Mouse (Mus musculus): Measurements from ENCODE around the gene Rasgef1b.

Rasgef1b gene

DNA sequence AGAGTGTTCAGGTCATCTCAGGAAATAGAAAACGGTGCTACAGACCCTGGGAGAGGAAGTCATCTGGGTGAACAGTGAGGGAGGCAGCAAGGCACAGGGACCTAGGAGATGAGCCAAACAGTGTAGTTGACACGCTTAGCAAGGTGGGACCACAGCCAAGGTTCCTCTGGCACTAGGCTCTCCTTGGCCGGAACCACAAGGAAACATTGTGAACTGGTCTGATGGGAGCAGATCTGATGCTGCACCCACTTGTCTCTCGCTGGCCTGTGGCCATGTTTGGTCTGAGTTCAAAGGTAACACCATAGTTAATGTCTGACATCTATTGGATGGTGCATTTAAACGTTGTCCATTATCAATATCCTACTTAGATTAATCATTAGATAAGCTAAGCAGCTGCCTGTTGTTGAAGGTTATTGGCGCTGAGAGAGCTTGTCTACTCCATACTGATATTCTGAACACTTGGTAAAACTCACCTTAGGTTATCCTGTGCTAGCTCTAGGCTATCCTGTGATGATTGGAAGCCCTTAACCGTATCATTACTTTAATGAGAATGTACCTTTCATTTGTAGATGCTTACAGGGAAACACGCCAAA is 380.5 kb downstream of the Rasgef1b start:
- no peak for DNase-seq

GRCm38 (mm10) chr5:99342527-99342926 is 386.3 kb downstream of the Rasgef1b start:
- no peak for DNase-seq

DNA sequence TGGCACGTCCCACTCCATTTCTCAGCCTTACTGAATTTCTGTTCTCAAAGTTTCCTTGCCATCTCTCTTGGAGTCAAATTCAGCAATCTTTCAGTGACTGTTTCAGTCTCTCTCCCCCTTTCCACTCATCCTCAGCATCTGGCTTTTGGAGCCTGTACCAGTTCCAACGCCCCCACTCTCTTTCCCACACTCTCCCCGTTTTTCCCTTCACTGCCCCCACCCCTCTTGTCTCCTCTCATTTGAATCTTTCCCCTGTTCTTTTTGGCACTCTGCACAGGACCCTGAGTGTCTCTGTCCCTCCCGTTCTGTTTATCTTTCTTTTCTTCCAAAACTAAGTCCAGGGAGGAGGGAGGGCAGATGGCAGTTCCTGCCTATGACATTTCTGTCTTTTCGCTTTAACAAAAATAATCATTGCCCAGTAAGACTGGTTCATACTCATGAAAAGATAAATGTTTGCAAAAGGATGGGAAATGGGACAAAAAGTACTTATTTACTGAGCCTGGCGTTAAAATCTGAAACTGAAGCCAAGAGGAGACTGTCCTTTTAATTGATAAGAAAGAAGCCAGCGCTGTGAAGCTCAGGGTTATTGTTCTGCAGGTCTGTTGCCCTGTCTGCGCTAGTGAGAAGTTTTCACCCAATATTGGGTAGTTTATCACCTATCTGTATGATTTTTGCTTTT is 388.4 kb downstream of the Rasgef1b start:
- DNase-seq: no peak

- no peak for DNase-seq
Observed at GRCm38 (mm10) chr5:99339790-99340189, 389.1 kb downstream of the Rasgef1b start.

DNA sequence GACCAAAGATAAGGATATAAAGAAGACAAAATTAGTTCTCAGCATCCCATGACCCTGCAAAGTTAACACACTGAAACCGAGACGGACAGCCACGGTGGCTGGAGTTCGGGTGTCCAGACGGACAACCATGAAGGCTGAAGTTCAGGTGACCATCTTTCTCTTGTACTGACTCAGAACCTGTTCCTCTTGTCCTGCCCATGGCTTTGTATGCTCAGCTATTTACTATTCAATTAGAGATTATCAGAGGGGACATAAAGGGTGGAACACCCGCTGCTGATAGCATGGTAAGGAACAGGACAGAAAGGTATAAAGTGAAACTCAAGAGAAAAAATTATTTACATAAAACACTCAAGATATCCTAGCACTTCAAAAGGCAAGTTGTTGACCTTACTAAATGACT is 390.0 kb downstream of the Rasgef1b start:
- DNase-seq: no peak

DNA sequence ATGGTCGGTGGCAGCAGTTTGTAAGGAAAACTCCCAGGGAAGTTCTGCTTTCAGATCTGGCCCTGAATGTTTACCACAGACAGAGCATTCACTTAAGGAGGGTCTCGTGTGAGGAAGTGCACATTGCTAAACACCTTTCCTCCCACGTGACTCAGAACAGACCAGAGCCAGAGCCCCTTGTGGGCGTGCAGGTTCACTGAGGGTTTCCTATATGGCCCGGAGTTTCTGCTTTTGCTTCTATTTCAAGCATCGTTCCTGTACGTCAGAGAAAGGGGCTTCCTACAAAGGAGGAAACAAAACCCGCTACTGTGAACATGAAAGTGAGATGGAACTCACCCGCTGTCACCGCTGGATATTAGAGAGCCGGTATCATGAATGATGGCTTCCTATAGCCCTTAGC is 392.4 kb downstream of the Rasgef1b start:
- DNase-seq: peak; percentile 3 to 32

- DNase-seq: no peak
Observed at GRCm38 (mm10) chr5:99334017-99334416, 394.8 kb downstream of the Rasgef1b start.

GRCm38 (mm10) chr5:99332021-99332420 is 396.8 kb downstream of the Rasgef1b start:
- no peak for DNase-seq

DNA sequence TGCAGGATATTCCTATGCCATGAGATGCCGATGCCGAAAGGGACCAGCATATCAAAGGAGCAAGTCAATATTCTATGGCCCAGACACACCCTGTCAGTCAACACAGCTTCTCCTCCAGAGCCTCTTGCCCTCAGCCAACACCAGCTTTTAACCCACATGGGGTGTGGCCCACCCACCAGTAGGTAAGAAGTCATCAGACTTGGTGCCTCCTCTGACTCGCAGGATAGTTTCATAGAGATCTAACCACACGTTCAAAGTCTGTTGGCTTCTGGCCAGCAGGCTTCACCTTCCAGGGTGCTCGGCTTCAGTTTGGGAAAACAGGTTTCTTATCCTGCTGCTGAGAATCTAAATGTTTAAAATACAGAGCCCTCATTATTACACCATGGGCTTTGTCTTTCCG is 399.8 kb downstream of the Rasgef1b start:
- no peak for DNase-seq

DNA sequence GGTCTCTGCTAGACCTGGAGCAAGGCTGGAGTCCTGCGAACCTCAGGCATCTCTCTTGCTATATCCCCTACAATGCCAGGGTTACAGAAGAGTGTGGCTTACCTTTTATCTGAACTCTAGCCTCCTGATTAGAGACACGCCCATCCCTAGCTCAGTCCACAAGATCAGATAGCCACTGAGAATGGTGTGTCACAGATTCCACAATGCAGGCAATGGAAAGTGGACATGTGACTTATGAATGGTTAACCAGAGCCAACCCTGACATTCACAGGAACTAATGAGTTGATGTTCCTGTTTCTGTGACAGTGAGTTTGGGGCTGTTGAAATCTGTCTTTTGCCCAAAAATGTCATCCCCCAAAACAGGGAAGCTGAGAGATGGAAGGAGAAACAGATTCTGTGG is 401.8 kb downstream of the Rasgef1b start:
- no peak for DNase-seq

DNA sequence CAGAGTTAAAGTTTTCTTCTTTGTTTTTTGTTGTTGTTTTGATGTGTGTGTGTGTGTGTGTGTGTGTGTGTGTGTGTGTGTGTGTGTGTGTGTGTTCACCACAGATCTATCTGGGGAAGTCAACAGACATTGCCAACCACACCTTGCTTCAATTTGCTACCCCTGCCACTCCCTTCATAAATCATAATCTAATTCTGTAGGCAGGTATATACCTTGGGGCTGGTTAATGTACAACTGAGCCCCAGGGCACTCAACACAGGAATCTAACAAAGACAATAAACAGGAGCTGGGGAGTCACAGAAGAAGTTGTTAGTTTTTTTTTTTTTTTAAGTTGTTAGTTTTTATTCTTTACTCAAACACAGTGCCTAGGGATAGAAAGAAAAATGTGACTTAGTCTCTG is 403.6 kb downstream of the Rasgef1b start:
- no peak for DNase-seq

DNA sequence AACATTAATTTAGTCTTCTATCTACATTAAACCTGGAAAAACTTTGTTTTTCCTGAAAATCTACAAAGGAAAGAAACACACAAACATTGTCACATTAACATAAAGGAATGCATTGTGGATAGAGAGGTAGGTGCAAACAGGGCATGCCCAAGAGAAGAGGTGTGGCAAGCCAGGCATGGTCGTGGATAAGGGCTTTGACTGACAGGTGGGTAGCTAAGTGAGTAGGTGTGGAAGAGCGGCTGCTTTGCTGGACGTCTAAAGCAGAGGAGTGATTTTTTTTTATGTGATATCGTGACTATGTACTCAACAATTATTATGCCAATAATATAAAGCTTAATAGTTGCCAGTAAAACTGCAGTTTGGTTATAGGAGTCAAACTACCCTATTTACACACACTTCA is 408.1 kb downstream of the Rasgef1b start:
- no peak for DNase-seq

DNA sequence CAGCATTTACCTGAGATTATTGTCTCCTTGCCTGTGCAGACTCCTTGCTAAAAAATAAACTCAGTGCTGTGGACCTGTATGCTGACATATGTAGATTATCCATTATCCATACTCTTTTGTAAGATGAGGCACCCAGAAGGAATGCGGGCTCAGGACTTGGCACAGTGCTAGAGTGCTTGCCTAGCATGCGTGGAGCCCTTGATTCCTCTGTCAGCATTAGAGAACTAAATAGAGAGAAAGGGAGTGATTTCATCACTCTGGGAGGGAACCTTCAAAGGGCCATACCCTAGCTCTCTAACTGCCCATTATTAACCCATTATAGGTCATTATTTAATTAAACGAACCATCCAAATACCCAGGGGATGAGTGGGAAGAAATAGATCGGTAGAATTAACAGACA is 430.9 kb downstream of the Rasgef1b start:
- no peak for DNase-seq

DNA sequence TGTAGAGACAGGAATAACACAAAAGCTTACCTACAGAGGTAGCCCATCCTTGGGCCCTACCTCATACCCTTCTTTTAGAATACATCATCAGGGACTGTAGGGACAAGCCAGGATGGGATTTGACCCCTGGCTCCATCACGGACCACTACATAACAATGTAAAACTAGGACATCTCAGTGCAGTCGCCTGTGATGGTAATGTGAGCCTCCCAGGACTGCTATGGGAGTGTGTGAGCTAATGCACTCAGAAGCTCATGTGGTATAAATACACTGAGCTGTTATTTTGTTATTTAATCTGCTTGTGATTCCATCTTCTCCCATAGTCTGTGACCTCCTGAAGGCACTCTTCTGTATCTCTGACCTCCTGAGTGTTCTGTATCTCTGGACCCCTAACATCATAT is 432.5 kb downstream of the Rasgef1b start:
- DNase-seq: no peak

DNA sequence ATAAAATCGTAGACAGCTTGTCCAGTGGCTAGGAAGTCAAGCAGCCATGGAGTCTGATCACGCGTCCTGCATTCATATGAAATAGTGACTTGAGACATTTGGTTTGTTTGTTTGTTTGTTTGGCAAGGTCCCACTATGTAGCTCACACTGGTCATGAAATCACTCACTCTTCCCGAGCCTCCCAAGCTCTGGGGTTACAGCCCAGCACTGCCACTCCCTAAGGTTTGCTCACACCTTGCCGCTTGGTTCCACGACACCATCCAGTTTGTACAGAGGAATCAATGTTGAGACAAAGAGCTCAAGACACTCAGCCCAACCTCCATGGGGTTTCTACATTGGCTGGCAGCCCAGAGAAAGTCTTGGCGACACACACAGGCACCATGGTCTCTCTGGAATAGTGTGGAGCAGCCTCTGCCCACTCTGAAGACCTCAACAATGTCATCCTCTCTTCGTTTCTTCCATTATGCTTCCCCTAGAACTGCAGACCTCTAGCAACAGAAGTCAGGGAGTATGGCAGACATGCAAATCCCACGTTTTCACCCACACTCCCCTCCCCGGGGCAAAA is 436.5 kb downstream of the Rasgef1b start:
- no peak for DNase-seq

DNA sequence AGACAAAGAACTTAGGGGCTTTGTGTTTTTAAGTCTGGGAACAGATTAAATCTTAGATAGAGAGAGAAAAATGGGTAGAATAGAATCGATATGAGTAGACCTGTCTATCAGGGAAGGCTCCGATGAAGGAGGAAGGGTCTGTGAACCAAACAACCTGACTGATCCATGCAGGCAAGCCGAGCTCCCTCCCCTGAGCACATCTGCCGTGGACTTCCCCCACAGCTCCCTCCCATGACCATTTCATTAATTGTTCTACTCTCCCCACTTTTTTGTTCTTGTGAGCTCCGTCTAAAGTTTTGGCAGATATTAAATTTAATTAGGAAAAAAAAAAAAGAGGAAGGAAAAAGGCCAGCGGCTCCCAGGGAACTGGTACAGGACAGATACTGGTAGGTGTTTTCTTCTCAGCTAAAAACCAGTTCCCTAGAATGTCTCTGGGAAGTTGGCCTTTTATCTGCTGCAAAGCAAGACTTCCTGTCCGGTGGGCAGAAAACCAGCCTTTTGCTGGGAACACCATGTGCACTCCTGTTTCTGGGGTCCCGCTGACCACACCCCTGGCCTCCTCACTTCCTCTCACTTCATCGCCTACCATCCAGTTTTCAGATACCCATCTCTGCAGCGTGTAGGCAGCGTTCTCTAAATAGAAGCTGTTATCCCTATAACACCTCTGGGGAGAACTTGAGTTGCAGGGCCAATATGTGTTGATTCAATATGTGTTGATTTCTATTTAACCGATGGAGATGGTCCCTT is 437.6 kb downstream of the Rasgef1b start:
- no peak for DNase-seq

DNA sequence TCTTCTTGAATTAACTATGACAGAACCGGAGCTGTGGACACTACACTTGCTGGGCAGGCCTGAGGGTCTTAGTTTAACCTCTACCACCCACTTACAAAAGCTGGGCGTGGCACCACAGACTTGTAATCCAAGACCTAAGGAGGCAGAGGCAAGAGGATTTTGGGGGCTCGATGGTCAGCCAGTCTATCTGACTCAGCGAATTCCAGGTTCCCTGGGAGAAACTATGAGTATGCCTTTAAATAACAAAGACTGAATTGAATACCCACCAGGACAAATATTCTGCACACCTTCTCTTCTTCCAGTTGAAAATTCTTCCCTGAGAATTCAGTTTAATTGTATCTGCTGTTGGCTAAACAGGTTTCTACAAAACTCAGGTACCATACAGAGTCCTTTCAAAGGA is 440.6 kb downstream of the Rasgef1b start:
- DNase-seq: no peak

DNA sequence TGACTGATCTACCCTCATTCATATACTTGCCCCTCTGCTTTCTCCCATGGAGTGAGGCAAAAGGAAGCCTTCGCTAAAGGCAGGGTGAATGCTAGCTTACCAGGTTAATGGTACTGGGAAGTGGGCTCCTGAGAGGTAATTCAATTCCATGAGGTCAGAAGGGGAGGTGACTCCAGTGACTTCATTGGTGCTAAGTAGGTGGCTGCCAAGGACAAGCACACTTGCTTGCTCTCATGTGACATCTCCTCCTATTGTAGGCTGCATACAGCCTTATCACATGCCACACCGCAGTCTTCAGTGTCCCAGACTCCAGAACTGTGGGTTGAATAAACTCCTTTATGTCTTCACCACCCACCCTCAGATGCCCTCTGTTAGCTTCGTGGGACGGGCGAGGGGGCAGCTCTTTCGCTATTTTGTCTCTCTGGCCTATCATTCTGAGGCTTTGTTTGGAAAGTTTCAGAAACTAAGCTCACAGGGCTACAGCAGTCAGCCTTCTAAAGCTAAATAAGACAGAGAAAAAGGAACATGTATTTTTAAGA is 441.1 kb downstream of the Rasgef1b start:
- DNase-seq: no peak

GRCm38 (mm10) chr5:99286575-99286974 is 442.3 kb downstream of the Rasgef1b start:
- no peak for DNase-seq

DNA sequence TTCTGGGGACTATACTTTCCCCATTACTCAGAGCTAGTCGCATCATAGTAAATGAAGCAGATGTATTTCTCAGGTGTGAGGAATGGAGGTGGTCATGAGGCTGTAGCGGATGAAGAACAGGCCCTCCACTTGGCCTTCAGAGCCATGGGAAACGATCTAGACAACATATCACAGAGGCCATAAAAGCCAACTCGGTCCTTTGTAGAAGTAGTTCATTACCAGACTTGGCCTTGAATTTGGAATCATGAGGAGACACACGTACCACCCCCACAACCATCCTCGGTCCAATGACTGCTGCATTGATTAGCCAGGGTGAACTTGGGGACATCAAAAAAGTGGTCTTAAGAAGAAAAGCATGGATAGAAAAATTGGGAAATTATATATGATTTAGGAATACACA is 442.8 kb downstream of the Rasgef1b start:
- no peak for DNase-seq

GRCm38 (mm10) chr5:99284369-99284768 is 444.5 kb downstream of the Rasgef1b start:
- DNase-seq: no peak

DNA sequence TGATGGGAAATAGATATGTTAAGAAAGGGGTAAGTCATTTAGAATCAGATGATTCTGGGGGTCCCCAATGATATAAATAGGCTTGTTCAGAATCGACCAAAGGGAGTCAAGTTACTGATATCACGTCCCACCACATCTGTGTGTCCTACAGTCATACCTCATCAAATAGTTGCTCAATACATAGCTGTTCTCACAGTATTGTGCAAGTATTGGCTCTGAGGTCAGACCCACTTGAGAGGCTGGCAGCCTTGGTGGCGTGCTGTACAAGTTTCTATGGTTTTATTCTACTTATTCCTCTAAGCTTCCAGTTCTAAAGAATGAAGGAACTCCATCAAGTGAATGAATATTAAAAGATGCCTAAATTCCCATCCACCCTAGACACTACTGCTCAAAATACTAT is 445.2 kb downstream of the Rasgef1b start:
- no peak for DNase-seq

GRCm38 (mm10) chr5:99280536-99280935 is 448.3 kb downstream of the Rasgef1b start:
- no peak for DNase-seq

Data from thymus, postnatal 36 days (tissue).